Mouse (Mus musculus): ENCODE measurements around the gene Gpr176. TPM values are rescaled to one million over a fixed set of nuclear protein-coding genes. Genes with fewer than 3 reads are reported as not detected.

Gpr176 gene
- total RNA-seq, 1 experiment: 0.22 TPM

DNA sequence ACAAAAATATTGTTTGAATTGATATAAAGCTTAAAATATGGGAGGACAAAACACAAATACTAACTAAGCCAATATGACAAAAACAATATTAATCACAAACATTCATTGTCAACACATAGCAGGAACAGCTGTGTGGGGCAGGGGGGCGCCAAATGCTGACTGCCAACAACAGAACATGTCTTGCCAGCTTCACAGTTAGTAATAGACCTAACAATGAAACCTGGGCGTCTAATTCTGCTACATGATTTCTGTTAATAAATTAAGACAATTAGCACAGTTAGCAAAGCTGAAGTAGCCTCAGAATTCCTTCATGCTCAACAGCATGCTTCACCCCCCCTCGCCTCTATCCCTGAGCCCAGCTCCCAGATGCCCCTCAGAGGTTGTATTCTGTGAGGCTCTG is 137.6 kb downstream of the Gpr176 start:
- in situ Hi-C loops (cut with MboI; ENCODE audit: low sequenced_read_pairs in 2 of 2, unreplicated experiment in 2 of 2): loop anchor here in 1 of 2 experiments (25.0 kb wide), 1 partner anchor 698 kb away; no protein-coding TSS in a partner anchor
- Histone ChIP-seq H3K27ac (ENCODE audit: insufficient read depth, low read depth, low read length, poor library complexity, severe bottlenecking) (no peak overlapping the region), H3K9ac (ENCODE audit: insufficient read depth, low read depth, low read length, poor library complexity, severe bottlenecking) (no peak overlapping the region)

DNA sequence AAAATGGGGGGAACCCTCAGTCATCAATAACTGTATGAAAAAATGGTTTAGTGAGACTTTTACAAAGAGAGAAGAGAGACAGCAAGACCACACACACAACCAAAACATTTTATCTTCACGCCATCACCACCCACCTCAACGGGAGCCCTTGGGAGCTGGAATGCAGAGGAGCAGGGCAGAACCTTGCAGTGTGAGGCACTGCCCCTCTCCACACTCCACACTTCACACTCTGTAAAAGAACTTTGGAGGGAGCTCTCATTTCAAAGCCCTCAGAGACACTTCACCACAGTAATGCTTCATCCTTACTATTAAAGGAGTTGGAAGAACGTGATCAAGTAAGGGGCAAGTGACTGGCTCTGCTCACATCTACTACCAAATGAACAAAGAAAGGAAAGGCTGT is 142.7 kb downstream of the Gpr176 start:
- H3K27ac ChIP-seq (ENCODE audit: insufficient read depth, low read depth, low read length, poor library complexity, severe bottlenecking): no peak overlapping the region
- TF ChIP-seq HCFC1 (IDR thresholded peaks at IDR 0.05; ENCODE audit: borderline replicate concordance, insufficient read depth, low read length) (no peak), ZNF384 (IDR thresholded peaks at IDR 0.05; ENCODE audit: low read depth, low read length) (no peak), MAFK (IDR thresholded peaks at IDR 0.05; ENCODE audit: insufficient read depth, low read depth, low read length) (no peak), CHD2 (IDR thresholded peaks at IDR 0.05; ENCODE audit: low read depth, low read length) (no peak), ZC3H11A (IDR thresholded peaks at IDR 0.05; ENCODE audit: borderline replicate concordance, low read depth, low read length) (no peak)
- in situ Hi-C loops (cut with MboI; ENCODE audit: low sequenced_read_pairs in 2 of 2, unreplicated experiment in 2 of 2): loop anchor here in 1 of 2 experiments (25.0 kb wide), 1 partner anchor 693 kb away; no protein-coding TSS in a partner anchor
- no peak for DNase-seq (ENCODE audit: low read depth, low spot score)
- H3K36me3 ChIP-seq (ENCODE audit: control insufficient read depth, insufficient read depth, low read length, poor library complexity, severe bottlenecking): no peaks in the 10 kb centered on the region
- no peak overlapping the region for H3K4me3 ChIP-seq (ENCODE audit: insufficient read depth in 1 of 2, low read depth in 1 of 2, low read length in 2 of 2, poor library complexity in 1 of 2, severe bottlenecking in 1 of 2)
- no peaks in the 10 kb centered on the region for H3K4me1 ChIP-seq (ENCODE audit: control insufficient read depth in 2 of 2, insufficient read depth in 2 of 2, low read length in 2 of 2, poor library complexity in 1 of 2)
- no peak overlapping the region for H3K9ac ChIP-seq (ENCODE audit: insufficient read depth, low read depth, low read length, poor library complexity, severe bottlenecking)
- no peaks in the 10 kb centered on the region for H3K9me3 ChIP-seq (ENCODE audit: control insufficient read depth, insufficient read depth, low read depth, low read length)

More for the DNA sequence above, 137.6 kb downstream of the Gpr176 start:
- no peak for DNase-seq (ENCODE audit: low read depth, low spot score)
- no peak overlapping the region for H3K4me3 ChIP-seq (ENCODE audit: insufficient read depth in 1 of 2, low read depth in 1 of 2, low read length in 2 of 2, poor library complexity in 1 of 2, severe bottlenecking in 1 of 2)
- H3K4me1 ChIP-seq (ENCODE audit: control insufficient read depth in 2 of 2, insufficient read depth in 2 of 2, low read length in 2 of 2, poor library complexity in 1 of 2): no peaks in the 10 kb centered on the region
- no peaks in the 10 kb centered on the region for H3K36me3 ChIP-seq (ENCODE audit: control insufficient read depth, insufficient read depth, low read length, poor library complexity, severe bottlenecking)
- TF ChIP-seq MAFK (IDR thresholded peaks at IDR 0.05; ENCODE audit: insufficient read depth, low read depth, low read length): no peak
- TF ChIP-seq ZNF384 (IDR thresholded peaks at IDR 0.05; ENCODE audit: low read depth, low read length): no peak
- no peak for TF ChIP-seq CHD2 (IDR thresholded peaks at IDR 0.05; ENCODE audit: low read depth, low read length)
- no peak for TF ChIP-seq ZC3H11A (IDR thresholded peaks at IDR 0.05; ENCODE audit: borderline replicate concordance, low read depth, low read length)
- TF ChIP-seq HCFC1 (IDR thresholded peaks at IDR 0.05; ENCODE audit: borderline replicate concordance, insufficient read depth, low read length): no peak
- H3K9me3 ChIP-seq (ENCODE audit: control insufficient read depth, insufficient read depth, low read depth, low read length): no peaks in the 10 kb centered on the region

DNA sequence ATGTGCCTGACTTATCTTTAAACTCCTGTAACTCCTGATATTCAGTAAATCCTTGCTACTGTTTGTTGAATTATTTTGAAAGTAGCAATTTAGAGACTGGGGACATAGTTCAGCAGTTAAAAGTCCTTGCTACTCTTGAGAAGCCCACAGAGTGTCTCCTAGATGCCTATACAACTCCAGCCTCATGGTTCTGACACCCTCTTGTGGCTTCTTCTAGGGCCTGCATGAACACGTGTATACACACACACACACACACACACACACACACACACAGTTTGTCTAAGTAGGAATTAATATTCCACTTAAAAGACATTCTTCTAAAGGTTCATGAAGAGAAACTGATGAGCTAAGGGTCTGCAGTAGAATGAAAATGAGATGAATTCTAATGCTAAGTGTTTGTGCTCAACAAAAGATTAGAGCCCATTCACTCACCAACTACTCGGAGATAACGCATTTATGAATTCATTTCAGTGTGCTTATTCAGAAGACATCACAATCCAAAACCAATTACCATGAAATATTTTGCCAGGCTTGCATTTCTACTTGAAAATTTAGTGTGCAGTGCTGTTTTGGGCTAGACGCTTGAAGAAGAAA is 144.6 kb downstream of the Gpr176 start:
- Histone ChIP-seq H3K9me3 (ENCODE audit: control insufficient read depth, insufficient read depth, low read depth, low read length) (no peaks in the 10 kb centered on the region), H3K27ac (ENCODE audit: insufficient read depth, low read depth, low read length, poor library complexity, severe bottlenecking) (no peak overlapping the region), H3K9ac (ENCODE audit: insufficient read depth, low read depth, low read length, poor library complexity, severe bottlenecking) (no peak overlapping the region), H3K4me3 (ENCODE audit: insufficient read depth in 1 of 2, low read depth in 1 of 2, low read length in 2 of 2, poor library complexity in 1 of 2, severe bottlenecking in 1 of 2) (no peak overlapping the region), H3K36me3 (ENCODE audit: control insufficient read depth, insufficient read depth, low read length, poor library complexity, severe bottlenecking) (no peaks in the 10 kb centered on the region), H3K4me1 (ENCODE audit: control insufficient read depth in 2 of 2, insufficient read depth in 2 of 2, low read length in 2 of 2, poor library complexity in 1 of 2) (no peaks in the 10 kb centered on the region)
- TF ChIP-seq CHD2 (IDR thresholded peaks at IDR 0.05; ENCODE audit: low read depth, low read length): no peak
- in situ Hi-C loops (cut with MboI; ENCODE audit: low sequenced_read_pairs in 2 of 2, unreplicated experiment in 2 of 2): loop anchor here in 1 of 2 experiments (25.0 kb wide), 1 partner anchor 691 kb away; no protein-coding TSS in a partner anchor
- DNase-seq (ENCODE audit: low read depth, low spot score): no peak

Other genes starting within 250 kb of the Gpr176 start
- gene Fsip1, start 116.5 kb downstream of the Gpr176 start, total RNA-seq (2012; rRNA removed): 0.63 and 0.85 TPM in 2 replicates
- 8.1 and 10.5 TPM in 2 replicates for gene Eif2ak4, start 15.2 kb upstream of the Gpr176 start, total RNA-seq (2012; rRNA removed)
- gene Srp14, start 106.3 kb upstream of the Gpr176 start, total RNA-seq (2012; rRNA removed): 132 and 191 TPM in 2 replicates
- gene Bmf, start 176.3 kb upstream of the Gpr176 start, total RNA-seq (2012; rRNA removed): 9.1 and 14.1 TPM in 2 replicates
- gene Bub1b, start 224.8 kb upstream of the Gpr176 start, total RNA-seq (2012; rRNA removed): 115 and 121 TPM in 2 replicates

Measured in ES-E14 (cell line).